Mouse (Mus musculus) embryo, embryonic 10.5 days (tissue): ENCODE measurements around the gene Spag5.

Source experiments
- DNase-seq: peaks from one replicate; pipeline ENCODE4 v3.0.0-alpha.2; 2015; ENCODE audit warnings: low spot score

The Spag5 gene

DNA sequence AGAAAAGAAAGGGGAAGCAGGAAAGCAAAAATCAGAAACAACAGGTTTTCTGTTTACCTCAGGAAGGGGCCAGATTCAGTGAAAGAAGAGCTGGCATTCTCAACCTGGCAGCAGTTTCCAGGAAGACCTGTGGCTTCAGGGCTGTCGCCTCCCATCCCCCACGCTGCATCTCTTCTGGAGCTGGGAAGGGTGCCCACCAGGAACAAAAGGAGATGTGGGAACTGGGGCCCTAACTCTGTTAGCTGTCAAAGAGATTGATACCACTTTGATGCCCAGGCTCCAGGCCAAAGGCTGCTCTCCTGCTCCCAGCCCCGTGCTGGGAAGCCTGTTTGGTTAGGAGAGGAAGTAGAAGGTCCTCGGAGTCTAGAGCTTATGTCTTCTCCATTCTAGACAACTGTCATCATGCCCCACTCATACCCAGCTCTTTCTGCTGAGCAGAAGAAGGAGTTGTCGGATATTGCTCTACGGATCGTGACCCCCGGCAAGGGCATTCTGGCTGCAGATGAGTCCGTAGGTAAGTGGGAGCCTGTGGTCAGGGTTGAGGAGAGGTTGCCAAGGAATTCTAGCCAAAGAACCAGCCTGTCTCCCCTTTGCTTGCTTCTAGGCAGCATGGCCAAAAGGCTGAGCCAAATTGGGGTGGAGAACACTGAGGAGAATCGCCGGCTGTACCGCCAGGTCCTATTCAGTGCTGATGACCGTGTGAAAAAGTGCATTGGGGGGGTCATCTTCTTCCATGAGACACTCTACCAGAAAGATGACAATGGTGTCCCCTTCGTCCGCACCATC is 22.9 kb downstream of the Spag5 start:
- no peak for DNase-seq

DNA sequence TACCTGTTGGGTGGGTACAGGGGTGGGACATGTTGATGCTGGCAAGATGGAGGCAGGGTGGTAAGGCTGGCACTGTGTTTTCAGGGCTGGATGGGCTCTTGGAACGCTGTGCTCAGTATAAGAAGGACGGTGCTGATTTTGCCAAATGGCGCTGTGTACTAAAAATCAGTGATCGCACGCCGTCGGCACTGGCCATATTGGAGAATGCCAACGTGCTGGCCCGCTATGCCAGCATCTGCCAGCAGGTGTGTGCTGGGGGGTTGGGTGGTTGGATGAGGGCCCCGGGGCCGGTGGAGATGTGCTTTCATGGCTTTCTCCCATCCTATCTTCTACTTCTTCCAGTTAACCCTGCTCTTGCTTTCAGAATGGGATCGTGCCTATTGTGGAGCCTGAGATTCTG is 23.6 kb downstream of the Spag5 start:
- no peak for DNase-seq

DNA sequence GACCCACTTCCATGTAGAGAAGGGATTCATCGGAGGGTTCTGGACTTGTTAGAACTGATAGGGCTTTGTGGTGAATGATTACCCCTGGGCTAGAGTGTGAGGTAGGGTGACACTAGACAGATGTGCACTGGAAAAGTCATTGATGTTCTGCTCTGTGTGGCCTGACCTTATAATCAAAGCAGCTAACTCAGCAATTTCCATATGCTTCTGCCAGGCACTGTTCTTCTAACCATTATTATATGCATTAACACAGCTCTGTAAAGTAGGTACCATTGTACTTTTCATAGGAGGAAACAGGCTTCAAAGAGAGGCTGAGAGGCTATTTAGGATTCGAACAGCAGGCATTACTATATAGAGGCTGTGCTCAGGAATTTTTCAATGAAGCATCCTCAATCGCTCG is 25.9 kb downstream of the Spag5 start:
- no peak for DNase-seq

DNA sequence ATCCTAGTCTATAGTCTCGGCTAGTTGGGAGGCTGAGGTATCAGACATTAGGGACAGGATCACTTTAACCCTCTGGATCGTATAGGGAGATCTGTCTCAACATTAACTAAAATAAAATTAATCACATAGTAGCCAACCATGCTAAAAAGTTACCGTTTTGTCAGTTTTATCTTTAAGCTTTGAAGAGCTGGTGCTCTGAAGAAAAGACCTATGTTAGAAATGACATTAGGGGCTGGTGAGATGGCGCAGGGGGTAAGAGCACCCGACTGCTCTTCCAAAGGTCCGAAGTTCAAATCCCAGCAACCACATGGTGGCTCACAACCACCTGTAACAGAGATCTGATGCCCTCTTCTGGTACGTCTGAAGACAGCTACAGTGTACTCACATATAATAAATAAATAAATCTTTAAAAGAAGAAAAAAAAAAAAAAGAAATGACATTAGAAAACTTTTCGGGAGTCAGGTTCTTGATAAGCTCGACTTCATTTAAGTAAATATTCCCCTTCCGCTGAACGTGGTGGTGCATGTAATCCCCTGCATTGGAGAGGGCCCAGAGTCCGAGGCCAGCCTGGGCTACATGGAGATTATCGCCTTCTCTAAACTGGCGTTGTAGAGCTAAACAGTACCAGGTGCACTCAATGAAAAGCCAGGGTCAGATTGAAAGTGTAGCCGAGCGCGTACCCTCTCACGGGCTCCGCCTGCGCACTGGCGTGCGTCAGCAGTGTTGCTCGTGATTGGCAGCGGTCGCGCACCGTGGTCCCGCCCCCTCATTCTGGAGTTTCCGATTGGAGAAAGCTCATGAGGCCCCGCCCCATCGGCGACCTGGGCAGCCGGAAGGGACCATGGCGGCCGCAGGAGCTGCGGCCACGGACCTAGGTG is 26.5 kb downstream of the Spag5 start, which contains the start of gene Pigs:
Gene Pigs, plus strand, starts transcription at position 782 of the 878 bp plus-strand sequence.
- peak; percentile 98 for DNase-seq

DNA sequence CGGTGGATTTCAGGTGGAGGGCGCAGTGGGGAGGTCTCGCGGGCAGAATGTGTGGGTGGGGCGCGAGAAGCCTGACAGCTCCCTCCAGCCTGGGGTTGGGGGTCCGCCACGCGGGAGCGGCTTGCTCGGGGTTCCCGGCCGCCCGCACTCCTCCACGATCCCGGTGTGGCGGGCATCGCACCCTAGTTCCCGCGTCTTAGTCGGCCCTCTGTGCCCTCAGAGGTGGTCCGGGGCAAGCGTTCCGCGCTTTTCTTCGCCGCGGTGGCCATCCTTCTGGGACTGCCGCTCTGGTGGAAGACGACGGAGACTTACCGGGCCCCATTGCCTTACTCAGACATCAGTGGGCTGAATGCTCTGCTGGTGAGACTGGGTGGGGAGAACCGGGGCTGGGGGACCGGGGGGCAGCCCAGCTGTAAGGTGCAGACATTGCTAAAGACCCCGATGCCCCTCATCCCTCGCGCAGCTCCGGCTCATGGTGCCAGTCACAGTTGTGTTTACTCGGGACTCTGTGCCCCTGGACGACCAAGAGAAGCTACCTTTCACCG is 27.3 kb downstream of the Spag5 start:
- no peak for DNase-seq

DNA sequence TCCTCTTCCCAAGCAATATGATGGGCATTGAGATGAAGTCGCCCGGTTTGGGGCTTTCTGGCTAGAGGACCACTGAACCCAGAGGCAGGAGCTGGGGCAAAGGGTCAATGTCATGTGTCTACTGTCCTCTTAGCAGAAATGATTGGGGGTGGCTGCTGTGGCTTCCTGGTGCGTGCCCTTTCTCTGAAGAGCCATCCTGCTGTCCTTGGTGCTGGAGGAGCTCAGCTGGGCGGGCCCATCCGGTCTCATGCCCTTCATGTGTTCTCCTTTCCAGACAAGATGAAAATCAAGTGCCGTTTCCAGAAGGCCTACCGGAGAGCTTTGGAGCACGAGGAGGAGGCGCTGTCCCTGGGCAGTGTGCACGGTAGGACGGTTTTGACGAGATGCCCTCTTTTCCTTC is 31.3 kb downstream of the Spag5 start:
- DNase-seq = no peak

DNA sequence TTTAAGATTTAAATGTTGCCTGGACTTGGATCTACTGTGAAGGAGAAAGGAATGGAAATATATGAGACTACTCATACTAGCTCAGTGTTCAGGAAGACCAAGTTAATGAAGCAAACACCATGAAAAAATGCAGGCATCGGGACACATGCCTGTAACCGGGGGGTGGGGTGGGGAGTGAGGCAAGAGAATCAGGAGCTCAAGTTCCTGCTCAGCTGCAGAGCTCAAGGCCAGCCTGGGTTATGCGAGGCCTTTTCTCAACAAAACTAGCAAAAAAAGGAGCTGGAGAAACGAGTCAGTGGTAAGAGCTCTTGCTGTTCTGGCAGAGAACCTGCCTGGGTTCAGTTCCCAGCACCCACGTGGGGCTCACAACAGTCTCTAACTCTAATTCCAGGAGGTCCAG is 32.7 kb downstream of the Spag5 start:
- DNase-seq = no peak

DNA sequence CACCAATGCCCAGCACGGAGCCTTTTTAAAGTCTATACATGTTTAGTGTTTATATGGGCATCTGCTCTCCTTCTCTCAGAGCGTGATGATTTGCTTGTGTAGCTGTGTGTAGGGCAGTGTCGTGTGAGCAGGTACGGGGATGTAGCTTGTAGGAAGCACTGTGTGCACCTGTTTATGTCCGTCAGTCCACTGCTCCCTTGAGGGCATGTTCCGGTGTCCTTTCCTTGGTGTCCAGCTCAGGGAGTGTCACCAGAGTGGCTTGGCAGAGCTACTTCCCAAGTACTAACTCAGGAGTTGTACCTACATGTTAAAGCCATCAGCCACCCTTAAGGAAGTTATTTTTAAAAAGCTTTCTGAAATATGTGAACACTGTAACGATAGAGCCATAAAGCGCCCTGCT is 35.7 kb downstream of the Spag5 start:
- DNase-seq = no peak

DNA sequence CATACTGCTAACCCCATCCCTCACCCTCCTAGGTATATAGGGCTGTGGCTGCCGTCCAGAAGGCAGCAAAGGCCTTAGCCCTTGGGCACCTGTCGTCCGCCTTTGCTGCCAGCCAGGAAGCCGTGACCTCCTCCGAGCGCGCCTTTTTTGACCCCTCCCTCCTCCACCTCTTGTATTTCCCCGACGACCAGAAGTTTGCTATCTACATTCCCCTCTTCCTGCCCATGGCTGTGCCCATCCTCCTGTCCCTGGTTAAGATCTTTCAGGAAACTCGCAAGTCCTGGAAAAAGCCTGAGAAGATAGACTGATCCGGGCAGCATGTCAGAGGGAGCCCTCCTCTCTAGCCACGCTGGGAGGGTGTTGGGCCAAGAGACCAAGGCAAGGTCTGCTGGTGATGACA is 40.4 kb downstream of the Spag5 start:
- no peak for DNase-seq

DNA sequence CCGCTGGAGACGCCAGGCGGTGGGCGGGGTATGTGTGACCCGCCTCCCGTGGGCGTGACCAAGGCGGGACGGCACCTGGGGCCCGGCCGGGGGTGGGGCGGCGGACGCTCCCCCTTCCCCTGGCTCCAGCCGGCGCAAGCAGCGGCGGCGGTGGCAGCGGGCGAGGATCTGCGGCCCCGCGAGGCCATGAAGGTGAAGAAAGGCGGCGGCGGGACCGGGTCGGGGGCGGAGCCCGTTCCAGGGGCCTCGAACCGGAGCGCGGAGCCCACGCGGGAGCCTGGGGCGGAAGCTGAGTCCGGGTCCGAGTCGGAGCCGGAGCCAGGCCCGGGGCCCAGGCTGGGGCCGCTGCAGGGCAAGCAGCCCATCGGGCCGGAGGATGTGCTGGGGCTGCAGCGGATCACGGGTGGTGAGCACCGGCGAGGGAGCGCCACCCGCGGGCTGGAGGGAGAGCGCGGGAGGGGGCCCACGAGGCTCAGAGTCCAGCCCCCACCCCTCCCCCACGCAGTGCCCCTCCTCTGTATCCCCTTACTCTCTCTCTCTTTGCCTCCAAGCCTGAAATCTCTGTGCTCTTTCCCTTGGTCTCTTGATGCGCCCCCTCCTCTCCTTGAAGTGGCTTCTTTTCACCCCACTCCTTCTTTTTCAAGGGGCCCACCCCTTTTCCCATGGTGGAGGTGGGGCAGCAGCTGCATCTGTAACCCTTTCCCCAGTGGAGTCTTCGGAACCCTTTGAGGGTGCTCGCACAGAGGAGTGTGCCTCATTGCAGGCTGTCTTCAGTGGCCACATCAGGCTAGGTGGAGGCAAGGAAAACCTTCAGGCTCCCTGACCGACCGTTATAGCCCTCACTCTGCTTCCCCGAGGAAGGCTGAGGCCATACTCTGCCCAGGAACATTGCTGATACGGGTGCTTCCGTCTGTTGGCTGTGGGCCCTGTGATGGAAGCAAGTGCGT is 42.3 kb downstream of the Spag5 start, which contains the start of gene Unc119:
Gene Unc119, plus strand, starts transcription at position 102 of the 947 bp plus-strand sequence.
- DNase-seq = peak; percentile 86

DNA sequence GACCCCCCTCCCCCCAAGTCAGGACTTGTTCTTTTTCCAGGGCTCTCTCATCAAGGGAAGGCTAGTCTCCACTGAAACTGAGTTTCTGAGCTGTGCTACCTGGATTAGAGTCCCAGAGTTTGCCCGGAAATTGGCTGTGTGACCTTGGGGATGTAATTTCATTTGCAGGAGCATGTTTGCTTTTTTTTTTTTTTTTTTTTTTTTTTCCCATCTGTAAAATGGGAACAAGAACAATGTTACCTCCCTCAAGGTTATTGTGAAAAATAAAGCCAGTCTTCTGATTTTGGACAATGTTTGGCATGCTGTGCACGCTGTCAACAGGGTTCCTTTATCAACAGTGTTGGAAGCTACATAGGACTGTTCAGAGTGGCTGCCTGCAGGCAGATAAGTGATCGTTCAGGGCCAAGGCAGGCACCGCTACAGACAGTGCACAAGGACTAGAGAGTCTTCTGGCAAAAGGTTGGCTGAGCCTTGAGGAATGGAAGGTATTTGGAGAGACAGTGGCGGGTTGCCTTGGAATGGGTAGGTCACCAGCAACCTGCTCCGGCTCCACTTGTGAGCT is 43.1 kb downstream of the Spag5 start:
- no peak for DNase-seq

DNA sequence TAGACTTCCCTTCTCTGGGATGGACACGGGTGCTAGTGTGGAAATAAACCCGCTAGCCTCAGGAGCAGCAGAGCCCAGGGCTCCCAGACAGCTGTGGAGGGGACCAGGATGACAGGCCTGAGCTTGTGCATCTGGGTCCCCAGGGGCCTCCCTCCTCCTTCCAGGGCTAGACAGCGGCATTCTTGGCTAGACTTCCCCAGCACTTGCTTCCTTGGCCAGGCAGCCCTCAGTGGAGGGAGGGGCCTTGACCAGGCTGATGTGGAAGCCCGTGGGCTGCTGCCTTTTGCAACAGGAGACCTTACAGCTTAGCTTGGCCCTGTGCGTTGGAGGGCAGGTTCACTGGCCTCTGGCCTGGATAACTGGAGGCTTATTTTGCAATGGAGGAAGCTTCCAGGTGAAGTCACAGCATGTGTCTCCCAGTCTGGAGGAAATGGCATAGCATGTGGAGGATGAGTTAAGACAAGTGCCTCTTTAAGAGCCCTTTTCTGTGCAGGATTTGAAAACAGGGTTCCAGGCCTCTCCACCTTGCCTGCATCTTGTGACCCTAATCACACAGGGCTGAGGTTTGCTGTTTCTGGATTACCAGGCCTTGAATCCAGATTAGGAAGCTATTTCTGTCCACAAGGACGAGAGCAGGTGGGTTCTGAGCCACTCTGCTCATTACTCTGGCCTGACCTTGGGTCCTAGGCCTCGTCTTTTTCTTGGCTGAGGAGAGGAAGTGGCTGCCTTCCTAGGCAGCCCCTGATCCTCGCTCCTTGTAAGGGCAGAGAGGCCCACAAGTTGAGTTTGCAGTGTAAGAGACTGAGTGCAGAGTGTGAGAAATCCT is 43.8 kb downstream of the Spag5 start:
- peak; percentile 26 for DNase-seq

DNA sequence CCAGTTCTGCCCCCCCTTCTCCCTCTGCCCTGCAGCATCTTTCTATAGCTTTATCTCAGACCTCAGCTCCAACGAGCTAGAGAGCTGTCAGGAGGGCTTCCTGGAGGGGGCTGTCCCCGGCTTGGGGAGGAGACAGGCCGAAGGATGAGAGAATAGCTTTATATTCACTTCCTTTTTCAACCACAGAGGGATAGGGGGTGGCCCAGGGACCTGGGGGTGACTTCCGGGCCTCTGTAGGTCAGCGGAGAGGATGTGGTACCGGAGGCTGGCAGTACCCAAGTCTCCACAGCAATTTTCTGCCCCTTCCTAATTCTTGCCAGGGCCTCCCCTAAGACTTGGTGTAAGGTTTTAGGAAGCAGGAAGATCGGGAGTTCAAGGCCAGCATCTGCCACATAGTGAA is 44.5 kb downstream of the Spag5 start:
- no peak for DNase-seq

DNA sequence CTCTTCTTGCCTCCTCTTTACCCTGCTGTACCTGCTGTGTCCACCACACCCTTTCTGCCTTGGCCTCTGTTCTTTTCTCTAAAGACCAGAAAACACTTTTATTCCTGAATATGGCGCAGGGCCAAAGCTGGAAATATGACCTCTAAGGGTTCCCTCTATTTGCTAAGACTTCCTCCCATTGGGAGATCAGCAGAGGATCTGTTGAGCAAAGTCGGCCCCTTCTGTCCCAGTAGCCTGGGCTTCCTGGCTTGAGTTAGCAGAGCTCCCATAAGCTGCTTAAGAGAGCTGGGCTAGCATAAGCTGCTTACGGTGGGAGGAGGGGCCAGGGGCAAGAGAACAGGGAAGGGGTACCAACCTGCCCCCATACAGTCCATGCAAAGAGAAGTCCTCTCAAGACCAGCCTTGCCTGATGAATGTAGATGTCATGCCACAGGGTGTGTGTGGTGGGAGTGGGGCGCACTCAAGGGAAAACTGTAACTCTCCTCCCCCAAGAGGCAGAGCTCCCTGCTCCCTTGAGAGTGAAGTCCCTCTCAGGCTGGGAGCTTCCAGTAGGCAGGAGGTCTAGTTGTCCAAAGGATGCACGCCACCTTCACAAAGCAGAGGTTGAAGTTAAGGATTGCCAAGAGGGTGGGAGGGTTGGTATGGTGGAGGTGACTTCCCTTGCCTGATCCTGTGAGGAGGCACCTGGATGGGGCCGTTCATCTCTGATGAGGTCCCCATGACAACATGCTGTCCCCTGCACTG is 45.2 kb downstream of the Spag5 start:
- DNase-seq = no peak

DNA sequence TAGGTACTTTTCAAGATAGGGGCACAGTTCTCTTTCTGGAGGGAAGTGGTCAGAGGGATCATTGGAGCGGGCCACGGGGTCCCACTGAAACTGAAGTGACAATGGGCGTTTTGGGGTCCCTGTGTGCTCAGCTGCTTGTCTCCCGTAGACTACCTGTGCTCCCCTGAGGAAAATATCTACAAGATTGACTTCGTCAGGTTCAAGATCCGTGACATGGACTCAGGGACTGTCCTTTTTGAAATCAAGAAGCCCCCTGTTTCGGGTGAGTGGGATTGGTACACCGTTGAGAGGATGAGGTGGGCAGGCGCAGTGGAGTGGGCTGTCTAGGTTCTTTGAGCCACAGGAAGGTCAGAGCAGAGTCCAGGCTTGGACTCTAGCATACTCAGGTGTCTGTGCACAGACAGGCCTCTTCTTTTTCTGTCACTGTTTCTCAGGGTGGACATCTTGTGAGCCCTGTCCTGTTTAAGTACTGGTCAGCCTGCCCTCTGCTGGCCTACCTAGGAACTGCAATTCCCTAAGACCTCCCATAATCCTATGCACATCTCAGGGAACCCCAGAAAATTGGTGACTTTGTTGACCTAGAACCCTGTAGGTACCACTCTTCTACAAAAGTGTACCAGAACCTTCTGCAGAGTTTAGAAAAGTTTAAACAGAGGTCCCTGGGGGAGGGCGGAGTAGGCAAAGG is 45.9 kb downstream of the Spag5 start:
- peak; percentile 91 for DNase-seq

DNA sequence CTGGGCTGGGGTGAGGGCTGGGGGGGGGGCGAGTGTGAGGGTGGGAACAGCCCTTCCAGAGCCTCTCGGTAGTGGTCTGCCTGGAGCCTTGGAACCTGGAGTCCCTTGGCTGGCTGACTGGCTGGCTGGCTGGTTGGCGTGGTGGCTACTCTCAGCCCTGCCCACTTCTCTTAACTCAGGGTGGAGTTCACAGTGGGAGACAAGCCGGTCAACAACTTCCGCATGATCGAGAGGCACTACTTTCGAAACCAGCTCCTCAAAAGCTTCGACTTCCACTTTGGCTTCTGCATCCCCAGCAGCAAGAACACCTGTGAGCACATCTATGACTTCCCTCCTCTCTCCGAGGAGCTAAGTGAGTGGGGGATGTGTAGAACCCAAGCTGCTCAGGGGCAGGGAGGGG is 46.6 kb downstream of the Spag5 start:
- DNase-seq = no peak

DNA sequence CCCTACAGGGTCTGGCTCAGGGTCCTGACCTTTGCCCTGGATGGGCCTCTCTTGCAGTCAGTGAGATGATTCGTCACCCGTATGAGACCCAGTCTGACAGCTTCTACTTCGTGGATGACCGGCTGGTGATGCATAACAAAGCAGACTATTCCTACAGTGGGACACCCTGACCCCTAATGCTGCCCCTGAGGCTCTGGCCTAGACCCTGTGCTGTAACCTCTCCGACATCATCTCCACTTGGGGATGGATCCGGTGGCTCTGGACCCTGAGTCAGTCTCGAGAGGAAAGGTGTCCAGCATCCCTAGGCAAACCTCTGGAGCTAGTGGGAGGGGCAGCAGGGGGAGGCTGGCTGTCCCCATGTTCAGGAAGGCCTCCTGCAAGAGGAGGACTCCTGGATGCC is 47.1 kb downstream of the Spag5 start:
- DNase-seq = peak; percentile 31

DNA sequence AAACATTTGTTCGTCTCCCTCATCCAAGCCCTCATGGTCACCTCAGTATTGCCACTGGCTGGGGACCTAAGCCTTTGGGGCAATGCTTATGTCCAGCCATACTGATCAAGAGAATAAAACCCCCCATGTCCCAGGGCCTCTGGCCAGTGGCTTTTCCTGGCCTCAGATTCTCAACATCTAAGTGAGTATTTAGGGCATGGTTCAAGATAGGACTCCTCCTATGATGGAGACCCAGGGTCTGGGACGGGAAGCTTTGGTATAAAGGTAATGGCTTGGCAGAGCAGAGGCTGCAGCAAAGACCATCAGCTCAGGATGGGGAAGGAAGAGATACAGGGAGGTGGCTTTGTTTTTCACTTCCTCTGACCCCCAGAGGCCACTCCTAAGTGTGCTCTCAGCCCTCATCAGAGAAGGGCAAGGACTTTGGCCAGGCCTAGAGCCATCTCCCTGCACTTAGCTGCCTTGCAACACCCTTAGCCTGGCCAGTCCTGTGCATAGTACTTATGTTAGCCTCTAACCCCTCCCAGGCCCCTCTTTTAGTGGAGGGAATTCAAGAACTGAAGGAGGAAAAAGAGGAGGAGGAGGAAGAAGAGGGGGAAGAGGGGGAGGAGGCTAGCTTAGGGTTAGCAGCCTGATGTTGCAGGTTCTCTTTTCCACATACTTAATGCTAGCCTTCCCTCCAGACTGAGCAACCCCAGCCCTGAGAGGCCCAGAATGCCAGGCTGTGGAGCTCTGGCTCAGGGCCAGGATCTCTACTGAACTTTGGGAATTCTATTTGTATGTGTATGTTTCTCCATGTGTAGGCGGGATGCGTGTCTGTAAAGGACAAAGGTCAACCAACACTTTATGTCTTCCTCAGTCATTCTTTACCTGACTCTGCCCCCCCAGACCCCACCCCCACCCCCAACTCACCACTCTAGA is 48.4 kb downstream of the Spag5 start:
- DNase-seq = no peak
